Comparison of ENCODE assay signal across 8 mouse cellular contexts in genomic region chr13:58113061-58113900, GRCm38 (mm10). TPM values are rescaled to one million over a fixed set of nuclear protein-coding genes. Genes with fewer than 3 reads are reported as not detected.
A peak's percentile ranks its signal among the peaks of the same experiment; 100 is the strongest.
DNase-seq lines count a peak whose midpoint lies in the region; ATAC-seq lines count a peak whose summit lies in the region.

Klhl3 (minus strand) TSS chr13:58113592.

- H3K9me3 ChIP-seq in hindbrain, embryonic 16.5 days (ENCODE audit: control insufficient read depth, low read length), result no peaks in the 10 kb centered on the region

- H3K4me1 ChIP-seq in hindbrain, embryonic 16.5 days (ENCODE audit: control insufficient read depth, insufficient read depth, low read depth, low read length), result peaks cover 14% of the 10 kb centered on the region

- H3K27ac ChIP-seq in hindbrain, embryonic 16.5 days (ENCODE audit: low read depth, low read length), result peak within 1 kb of the TSS; percentile 93

- H3K4me2 ChIP-seq in hindbrain, embryonic 16.5 days (ENCODE audit: low read length), result peak within 1 kb of the TSS; percentile 73

- H3K27me3 ChIP-seq in hindbrain, embryonic 16.5 days (replicated peaks; ENCODE audit: control insufficient read depth, insufficient read depth, low read length), result no peaks in the 10 kb centered on the region

- peak within 1 kb of the TSS; percentile 74 for H3K9ac ChIP-seq in hindbrain, embryonic 16.5 days (ENCODE audit: low read depth, low read length)

- ATAC-seq in hindbrain, embryonic 16.5 days, result peak; percentile 94

- H3K36me3 ChIP-seq in hindbrain, embryonic 16.5 days (ENCODE audit: control insufficient read depth, insufficient read depth, low read length), result no peaks in the 10 kb centered on the region

- DNase-seq in MN1 (ENCODE audit: low spot score), result peak; percentile 68
- peak; percentile 80 for DNase-seq in cerebellum, adult 9-10 months
- peak; percentile 77 to 85 for DNase-seq in frontal cortex, postnatal 10 days (ENCODE audit: low spot score in 2 of 2)
- peak; percentile 67 to 84 for DNase-seq in left cerebral cortex, adult 8-10 months (ENCODE audit: low spot score in 2 of 2)
- peak; percentile 69 to 74 for DNase-seq in lung, postnatal 4 days
- DNase-seq in retina, postnatal 1 day, result peak; percentile 80
- peak; percentile 84 to 89 for DNase-seq in thymus, postnatal 36 days

- peak within 1 kb of the TSS; percentile 64 for H3K4me3 ChIP-seq in hindbrain, embryonic 16.5 days (ENCODE audit: low read length)

- WGBS in hindbrain, embryonic 16.5 days, result under 1% methylated on average over 35 of the region's 35 CpGs

RNA-seq across cellular contexts. Expression of gene Klhl3, which starts in this region (rescaled TPM):
- 13.2 and 13.6 TPM in 2 replicates for polyA plus RNA-seq in hindbrain, embryonic 16.5 days (2015; fragmentation: Nextera tagmentation; extraction: Ambion mirVana)
- 10 to 100 TPM; 24.6 to 30.1 (median 26.5) TPM for total RNA-seq in left cerebral cortex, adult 8-10 months (2022)

Comparison
In these comparisons a context has a peak if more than half of its experiments do, and no peak if none do; other contexts are left out.
1. Peak in every context shown above with its lines: DNase-seq, ATAC-seq, H3K4me3 ChIP-seq and H3K27ac ChIP-seq.